Mouse (Mus musculus): ENCODE data around the gene Ralgps2. TPM values are rescaled to one million over a fixed set of nuclear protein-coding genes. Genes with fewer than 3 reads are reported as not detected.

Gene Ralgps2
- total RNA-seq, 2 experiments from 2014 or later = 22.0 to 24.5 TPM

DNA sequence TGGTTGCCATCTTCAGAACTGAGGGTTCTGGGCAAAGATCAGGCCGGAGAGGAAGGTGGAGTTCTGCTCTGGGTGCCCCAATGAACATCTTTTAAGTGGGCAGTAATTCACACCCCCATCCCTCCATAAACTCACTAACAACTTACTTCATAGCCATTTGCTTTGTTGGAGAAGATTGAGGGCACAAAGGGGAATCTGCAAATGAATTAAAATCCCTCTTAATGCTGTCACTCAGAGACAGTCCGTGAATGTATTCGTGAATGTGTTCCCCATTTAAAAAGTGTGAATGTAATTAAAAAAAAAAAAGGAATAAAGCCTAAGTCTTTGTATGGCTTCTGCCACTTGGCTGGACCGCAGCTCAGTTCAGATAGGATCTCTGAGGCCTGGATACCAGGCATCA is 159.8 kb downstream of the Ralgps2 start:
- DNase-seq = no peak
- intact Hi-C loops (cut with DNase I) = no loop called here

- DNase-seq = no peak
- intact Hi-C loops (cut with DNase I) = no loop called here
Measured at GRCm38 (mm10) chr1:156778977-156779376, 160.4 kb downstream of the Ralgps2 start.

GRCm38 (mm10) chr1:156777896-156778295 is 161.5 kb downstream of the Ralgps2 start:
- no peak for DNase-seq
- intact Hi-C loops (cut with DNase I) = no loop called here

DNA sequence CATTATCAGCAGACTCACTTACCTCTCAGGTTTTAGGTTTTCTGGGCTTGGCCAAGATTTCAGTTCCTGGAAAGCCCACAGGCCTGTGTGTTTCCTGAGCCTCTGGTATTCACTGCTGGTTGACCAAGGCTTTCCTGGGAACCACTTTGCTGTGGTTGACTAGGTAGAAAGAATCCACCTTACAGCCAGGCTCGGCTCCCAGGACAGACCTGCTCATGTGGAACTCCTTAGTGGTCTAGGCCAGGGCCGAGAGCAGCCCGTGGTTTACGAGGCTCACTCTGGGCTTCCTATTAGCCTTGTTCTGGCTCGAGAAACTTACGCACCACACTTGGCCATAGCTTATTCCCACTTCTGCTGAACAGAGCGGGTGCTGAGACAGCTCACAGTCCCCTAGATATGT is 163.4 kb downstream of the Ralgps2 start:
- intact Hi-C loops (cut with DNase I) = no loop called here
- no peak for DNase-seq

- intact Hi-C loops (cut with DNase I) = no loop called here
- no peak for DNase-seq
Measured at GRCm38 (mm10) chr1:156775190-156775589, 164.2 kb downstream of the Ralgps2 start.

DNA sequence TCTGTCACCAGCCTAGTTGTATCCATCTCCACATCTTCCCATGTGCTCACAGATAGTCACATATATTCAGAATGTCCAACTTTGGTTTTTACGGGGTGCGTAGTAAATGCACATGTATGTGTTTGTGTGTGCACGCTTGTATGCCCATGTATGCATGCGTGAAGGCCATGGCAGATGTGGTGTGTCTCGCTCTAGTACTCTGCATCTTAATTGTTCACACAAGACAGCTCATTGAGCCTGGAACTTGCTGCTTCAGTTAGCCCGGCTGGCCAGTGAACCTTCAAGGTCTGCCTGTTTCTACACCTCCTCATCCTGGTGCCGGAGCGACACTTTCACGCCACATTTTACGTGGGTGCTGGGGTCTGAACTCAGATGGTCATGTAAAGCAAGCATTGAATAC is 168.6 kb downstream of the Ralgps2 start:
- intact Hi-C loops (cut with DNase I) = no loop called here

GRCm38 (mm10) chr1:156769621-156770297 is 169.7 kb downstream of the Ralgps2 start:
- no peak for DNase-seq
- intact Hi-C loops (cut with DNase I) = no loop called here

More for the DNA sequence above, 168.6 kb downstream of the Ralgps2 start:
- DNase-seq = no peak

- intact Hi-C loops (cut with DNase I) = no loop called here
Measured at GRCm38 (mm10) chr1:156769163-156769562, 170.3 kb downstream of the Ralgps2 start.

GRCm38 (mm10) chr1:156765311-156765710 is 174.1 kb downstream of the Ralgps2 start:
- no peak for DNase-seq
- intact Hi-C loops (cut with DNase I) = no loop called here

More at GRCm38 (mm10) chr1:156769163-156769562, 170.3 kb downstream of the Ralgps2 start:
- DNase-seq = no peak

GRCm38 (mm10) chr1:156764584-156764983 is 174.8 kb downstream of the Ralgps2 start:
- intact Hi-C loops (cut with DNase I) = no loop called here
- no peak for DNase-seq

DNA sequence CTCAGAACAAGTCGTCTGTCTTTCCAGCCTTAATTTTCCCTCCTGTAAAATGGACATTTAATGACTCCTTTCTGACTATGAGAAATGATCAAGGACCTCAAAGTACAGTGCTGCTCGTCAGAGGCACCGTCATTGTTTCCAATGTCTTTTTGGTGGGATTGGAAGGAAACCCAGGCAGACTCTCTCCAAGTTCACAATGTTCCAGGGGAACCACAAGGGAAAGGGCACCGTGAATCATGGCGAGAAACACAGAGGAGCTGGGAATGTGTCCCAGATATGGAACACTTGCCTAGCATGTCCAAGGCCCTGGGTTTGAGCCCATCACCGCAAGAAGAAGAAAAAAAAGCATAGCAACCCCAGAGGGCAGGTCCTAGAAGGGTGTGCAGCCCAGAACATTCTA is 176.1 kb downstream of the Ralgps2 start:
- DNase-seq = no peak
- intact Hi-C loops (cut with DNase I) = no loop called here

GRCm38 (mm10) chr1:156761430-156761801 is 178.0 kb downstream of the Ralgps2 start:
- intact Hi-C loops (cut with DNase I) = no loop called here
- peak in 1 of 2 experiments; percentile 42 for DNase-seq

DNA sequence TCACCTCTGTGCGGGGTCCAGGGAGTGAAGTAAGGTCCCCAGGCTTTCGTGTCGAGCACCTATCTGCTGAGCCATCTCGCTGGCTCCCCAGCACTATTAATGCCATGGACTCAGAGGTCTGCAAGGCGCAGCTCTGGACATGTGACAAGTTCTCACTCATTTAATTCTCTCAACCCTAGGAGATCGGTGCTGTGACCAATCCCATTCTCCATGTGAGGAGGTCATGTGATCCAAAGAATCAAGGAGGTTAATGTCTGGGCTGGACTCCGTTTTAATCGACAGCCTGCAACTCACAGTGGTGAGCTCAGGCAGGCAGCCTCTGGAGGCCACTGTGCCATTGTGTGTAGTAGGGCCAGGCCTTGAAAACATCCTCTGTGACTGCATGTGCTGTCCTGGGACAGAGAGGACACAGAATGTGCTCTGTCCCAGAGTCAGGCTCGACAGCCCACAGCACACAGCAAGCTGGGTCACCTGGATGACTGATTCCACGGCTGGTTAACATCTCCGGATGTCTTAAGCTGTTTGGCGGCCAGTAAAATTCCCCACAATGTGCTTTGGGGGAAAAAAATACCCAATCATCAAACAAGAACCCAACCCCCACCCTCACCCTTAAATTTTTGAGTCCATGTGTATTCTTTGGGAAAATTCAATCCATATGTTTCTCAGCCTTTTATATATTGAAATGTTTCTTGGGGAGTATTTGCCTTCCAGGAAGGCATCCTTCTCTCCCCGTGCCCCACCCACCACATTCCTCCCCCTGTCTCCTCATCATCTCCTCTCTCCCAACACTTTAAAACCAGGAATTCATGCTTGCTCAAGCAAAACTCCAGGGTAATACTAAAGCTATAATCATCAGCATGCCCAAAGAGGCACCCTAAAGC is 178.6 kb downstream of the Ralgps2 start:
- intact Hi-C loops (cut with DNase I) = no loop called here
- no peak for DNase-seq

DNA sequence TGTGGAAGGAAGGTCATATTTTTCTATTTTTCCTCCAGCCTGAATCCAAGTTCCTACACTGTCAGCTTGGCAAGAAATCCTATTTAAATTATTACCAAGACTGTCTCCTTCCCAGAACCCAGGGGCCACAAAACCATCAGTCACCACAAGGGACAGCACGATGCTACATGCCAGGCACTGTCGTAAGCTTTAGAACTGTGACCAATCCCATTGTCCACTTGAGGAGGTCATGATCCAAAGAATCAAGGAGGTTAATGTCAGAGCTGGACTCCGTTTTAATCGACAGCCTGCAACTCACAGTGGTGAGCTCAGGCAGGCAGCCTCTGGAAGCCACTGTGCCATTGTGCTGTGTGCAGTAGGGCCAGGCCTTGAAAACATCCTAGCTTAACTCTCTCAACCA is 181.1 kb downstream of the Ralgps2 start:
- intact Hi-C loops (cut with DNase I) = no loop called here
- DNase-seq = no peak

DNA sequence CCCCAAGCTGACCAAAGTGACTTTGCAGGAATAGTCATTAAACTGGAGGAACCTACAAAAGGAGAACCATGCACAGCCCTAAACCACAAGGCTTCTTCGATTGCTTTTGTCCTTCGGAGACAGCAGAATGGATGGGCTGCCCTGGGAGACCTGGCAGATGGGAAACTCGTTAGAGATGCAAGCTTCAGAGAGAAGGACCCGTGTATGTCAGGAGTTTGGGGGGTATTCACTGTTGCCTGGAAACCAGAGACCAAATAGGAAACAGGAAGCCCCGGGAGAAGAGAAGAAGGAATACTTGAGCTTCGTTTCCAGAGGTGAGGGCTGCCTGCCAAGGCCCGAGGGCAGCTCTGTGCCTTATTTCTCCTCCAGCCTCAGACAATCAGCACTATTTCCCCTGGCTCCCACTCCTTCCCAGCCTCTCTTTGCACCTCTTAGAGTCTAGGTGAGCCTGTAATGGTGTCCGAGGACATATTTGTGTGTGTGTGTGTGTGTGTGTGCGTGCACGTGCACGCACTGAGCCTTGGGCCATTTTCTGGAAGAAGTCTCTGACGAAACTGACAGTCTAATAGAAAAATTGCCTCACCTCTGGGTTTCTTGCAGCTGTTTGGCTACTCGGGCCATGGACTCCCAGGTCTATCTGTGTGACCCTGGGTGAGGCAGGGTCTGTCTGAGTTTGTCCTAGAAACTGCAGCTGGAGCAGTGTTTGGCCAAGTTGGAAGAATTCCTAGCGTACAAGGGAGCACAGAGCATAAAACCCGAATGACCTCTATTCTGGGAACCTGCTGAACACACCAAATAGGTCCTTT is 184.6 kb downstream of the Ralgps2 start:
- DNase-seq = peak; percentile 44 to 48
- intact Hi-C loops (cut with DNase I) = loop anchor here (5.0 kb wide), 1 partner anchor 142 kb away; no protein-coding TSS in a partner anchor

Other genes with a start within 250 kb of the Ralgps2 start
- gene Fam20b, start 220.5 kb downstream of the Ralgps2 start, total RNA-seq (2021) = 10 to 100 TPM; 45.0 to 47.7 TPM
- gene Angptl1, start 101.1 kb downstream of the Ralgps2 start, total RNA-seq (2021) = 1 to 10 TPM; 2.4 to 2.5 TPM
- gene Tex35, start 169.1 kb upstream of the Ralgps2 start, total RNA-seq (2021) = not detected

Measured in heart, postnatal 10 days (tissue).